Mouse (Mus musculus): ENCODE data around the gene Robo1.

Gene Robo1

GRCm38 (mm10) chr16:72307537-72308330 lies at the start of gene Robo1:
TSS of gene Robo1 (plus strand) at chr16:72308306.
- no peak for DNase-seq (ENCODE audit: low spot score)

DNA sequence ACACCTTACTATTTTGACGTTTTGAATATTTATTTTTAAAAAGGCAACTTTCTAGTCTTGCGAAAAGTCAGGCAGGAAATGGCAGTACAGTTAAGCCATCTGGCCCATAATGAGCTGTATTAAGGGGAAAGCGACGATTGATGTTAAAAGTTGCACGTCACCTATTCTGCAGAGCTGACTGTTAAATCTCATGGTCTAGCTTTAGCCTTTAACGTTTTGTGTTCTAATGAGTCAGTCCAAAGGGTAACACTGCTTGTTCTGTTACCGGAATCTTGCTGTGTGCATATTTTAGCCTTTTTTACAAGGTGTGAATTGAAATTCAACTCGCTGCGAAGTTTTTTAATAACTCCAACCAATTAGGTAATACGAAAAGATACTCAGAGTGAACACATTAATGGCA lies 40.3 kb upstream of the Robo1 start:
- DNase-seq (ENCODE audit: low spot score) = no peak

GRCm38 (mm10) chr16:72276390-72277074 lies 31.6 kb upstream of the Robo1 start:
- no peak for DNase-seq (ENCODE audit: low spot score)

DNA sequence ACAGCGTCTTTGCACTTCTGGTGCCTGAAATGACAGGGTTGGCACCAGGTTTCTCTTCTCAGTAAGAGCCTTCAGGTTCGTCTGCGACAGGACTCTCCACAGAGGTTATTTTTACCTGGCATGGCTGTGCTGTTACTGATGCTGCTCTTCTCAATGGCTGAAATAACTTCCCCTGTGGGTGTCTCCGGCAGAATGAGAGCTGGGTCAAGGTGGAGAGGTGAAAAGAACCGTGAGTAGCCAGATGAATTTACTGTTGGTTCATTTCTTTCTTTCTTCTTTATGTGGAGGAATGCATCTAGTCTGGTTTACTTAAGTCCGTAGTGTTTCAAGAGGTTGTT lies 194 bp downstream of the Robo1 start:
- no peak for DNase-seq (ENCODE audit: low spot score)

DNA sequence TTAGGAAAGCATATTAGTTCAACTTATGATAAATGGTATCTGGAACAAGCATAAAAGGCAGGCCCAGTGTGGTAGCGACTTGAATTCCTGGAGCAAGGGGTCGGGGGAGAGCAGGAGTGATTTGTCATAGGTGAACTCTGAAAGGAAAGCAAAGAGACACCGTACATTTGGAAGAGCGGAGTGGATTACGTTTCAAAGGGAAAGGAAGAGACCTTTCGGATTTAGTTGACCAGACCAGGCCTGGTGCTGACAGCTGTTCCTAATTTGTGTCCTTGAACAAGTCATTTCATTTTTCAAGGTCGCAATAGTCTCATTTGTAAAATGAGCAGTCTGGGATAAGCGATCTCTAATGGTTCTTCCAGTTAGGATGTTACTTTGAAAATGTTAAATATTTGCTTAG lies 19.2 kb downstream of the Robo1 start:
- DNase-seq (ENCODE audit: low spot score) = no peak

GRCm38 (mm10) chr16:72328579-72328978 lies 20.5 kb downstream of the Robo1 start:
- no peak for DNase-seq (ENCODE audit: low spot score)

DNA sequence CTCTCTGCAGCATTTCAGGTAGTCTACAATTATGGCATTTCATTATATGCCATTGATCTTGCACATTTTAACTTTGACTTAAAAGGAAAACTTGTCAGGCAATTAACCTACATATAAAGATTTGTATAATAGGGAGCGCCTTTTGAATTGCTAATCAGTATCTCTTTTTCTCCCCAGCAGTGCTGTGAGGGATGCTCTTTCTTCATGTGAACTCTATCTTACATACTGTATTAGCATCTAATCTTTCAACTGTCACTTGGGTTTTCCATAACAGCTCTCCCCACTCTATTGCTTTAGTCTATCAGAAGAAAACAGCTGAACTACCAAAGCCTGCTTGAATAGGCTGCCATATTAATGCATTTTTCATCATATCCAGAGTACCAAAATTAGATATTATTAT lies 29.7 kb downstream of the Robo1 start:
- DNase-seq (ENCODE audit: low spot score) = no peak

GRCm38 (mm10) chr16:72350422-72350821 lies 42.3 kb downstream of the Robo1 start:
- no peak for DNase-seq (ENCODE audit: low spot score)

DNA sequence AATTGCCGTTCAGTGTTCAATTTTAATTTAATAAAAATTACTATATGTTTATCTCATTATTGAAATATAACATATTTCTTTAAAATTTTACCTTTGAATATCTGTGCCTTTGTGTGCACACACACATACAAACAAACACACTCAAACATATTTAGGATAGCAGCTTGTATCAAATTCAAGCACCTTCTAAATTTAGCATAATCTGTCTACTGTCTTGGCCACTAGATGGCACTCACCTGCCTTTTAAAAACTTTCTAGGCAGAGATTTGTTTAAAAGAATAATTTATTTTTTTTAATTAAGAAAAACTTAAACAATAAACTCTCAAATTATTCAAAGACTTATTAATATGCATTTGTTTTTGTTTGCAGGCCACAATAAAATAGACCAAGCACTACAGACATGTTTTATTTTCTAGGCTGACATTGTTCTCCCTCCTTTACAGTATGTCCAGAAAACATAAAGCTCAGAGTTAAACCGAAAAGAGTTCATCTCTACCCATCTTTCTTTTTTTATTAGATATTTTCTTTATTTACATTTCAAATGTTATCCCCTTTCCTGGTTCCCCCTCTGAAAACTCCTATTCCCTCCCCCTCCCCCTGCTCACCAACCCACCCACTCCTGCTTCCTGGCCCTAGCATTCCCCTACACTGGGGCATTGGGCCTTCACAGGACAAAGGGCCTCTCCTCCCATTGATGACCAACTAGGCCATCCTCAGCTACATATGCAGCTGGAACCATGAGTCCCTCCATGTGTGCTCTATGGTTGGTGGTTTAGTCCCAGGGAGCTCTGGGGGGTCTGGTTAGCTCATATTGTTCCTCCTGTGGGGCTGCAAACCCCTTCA lies 48.6 kb downstream of the Robo1 start:
- DNase-seq (ENCODE audit: low spot score) = no peak

DNA sequence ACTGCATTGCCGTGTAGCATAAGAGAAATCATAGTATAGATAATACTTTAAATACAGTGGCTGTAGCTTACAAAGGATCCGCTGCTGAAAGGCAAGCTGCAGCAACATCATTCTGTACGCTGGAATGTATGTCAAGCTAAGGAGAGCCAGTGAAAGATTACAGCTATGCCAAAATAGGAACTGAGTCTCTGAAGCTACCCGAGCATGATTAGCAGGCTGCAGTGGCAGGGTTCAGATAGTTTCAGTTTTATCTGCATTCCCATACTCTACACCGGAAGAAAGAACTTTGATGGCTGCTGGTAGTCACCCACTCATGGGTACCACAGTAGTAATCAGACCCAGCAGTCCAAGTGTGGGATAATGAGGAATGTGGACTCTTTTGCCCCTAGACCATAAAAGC lies 68.8 kb downstream of the Robo1 start:
- DNase-seq (ENCODE audit: low spot score) = no peak

GRCm38 (mm10) chr16:72381819-72382218 lies 73.7 kb downstream of the Robo1 start:
- no peak for DNase-seq (ENCODE audit: low spot score)

DNA sequence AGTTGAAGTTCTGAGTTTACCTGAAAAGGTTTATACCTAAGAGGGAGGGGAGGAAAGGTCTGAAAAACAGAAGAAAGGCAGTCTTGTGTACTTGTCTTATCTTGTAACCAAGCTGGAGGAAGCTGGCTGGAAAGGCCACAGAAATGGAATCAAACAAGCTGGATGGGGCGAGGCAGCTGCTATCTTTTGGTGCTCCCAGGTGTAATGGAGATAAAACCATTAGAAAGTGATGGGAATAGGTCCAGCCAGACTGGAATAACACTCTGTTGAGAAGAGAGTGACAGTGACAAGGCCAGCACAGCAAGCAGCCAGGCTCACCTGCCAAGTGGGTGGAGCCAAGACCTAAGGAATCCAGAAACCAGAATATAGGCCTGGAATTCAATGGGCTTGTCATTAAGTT lies 75.5 kb downstream of the Robo1 start:
- DNase-seq (ENCODE audit: low spot score) = no peak

GRCm38 (mm10) chr16:72393512-72393911 lies 85.4 kb downstream of the Robo1 start:
- DNase-seq (ENCODE audit: low spot score) = no peak

- DNase-seq (ENCODE audit: low spot score) = no peak
Observed at GRCm38 (mm10) chr16:72398811-72399210, 90.7 kb downstream of the Robo1 start.

- DNase-seq (ENCODE audit: low spot score) = no peak
Observed at GRCm38 (mm10) chr16:72402381-72402780, 94.3 kb downstream of the Robo1 start.

DNA sequence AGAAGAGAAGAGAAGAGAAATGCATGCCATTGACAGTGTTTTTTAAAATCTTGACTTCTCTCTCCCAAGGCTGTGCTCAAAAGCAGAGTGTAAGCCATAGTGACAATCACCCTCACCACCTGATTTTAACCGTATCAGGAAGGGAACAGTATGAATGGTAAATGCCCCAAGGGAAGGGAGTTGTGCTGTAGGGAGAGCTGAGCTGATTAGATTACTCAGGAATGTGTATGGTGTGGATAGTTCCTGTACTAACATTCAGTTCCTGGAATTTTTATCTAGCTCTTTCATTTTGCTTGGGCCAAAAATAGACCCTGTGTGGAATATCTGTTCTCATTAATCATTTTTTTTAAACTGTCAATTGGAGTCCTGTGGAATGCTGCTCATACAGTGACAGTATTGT lies 101.7 kb downstream of the Robo1 start:
- no peak for DNase-seq (ENCODE audit: low spot score)

DNA sequence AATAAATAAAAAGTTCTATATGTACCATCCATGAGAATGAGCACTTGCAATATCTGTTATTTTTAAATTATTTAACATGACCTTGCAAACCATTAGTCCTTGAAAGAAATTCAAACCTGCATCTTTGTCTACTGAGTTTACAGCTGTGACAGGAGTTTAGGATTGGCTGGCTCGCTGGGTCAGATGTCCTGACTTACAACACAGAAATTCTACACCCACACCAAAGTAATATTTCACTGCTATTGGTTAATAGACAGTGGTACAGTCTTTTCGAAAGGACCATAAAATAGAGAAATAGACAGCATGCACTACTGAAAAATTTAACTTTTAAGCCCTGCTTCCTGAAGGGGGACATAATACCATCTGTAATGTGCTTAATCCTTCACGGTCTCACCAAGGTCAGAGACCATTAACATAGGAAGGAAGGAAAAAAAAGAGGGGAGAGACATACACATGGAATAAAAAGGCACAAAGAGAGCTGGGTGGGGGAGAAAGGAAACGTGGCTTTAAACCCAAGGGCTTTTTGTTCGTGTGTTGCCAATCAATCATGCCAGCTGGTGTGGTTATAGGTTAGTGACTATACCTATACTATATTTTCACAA lies 103.7 kb downstream of the Robo1 start:
- DNase-seq (ENCODE audit: low spot score) = no peak

GRCm38 (mm10) chr16:72412879-72413278 lies 104.8 kb downstream of the Robo1 start:
- DNase-seq (ENCODE audit: low spot score) = no peak

GRCm38 (mm10) chr16:72419328-72420066 lies 111.4 kb downstream of the Robo1 start:
- no peak for DNase-seq (ENCODE audit: low spot score)

DNA sequence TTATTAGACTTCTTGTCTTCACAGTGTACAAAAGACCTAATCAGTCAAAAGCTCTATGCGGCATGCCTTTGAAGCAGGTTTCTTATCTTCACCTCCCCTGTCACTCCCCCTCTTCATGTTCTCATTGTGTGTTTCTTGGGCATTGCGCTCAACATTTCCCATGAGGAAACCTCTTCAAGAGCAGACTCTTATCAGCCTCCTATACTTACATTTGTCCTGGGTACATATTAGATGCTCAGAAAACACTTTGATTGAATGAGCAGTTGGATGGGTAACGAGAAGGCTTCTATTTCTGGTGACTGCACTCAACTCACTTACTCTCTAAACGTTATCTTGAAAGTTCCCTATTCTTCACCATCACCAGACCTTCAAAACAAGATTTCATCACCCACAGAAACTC lies 114.3 kb downstream of the Robo1 start:
- DNase-seq (ENCODE audit: low spot score) = no peak

GRCm38 (mm10) chr16:72434396-72434795 lies 126.3 kb downstream of the Robo1 start:
- no peak for DNase-seq (ENCODE audit: low spot score)

All from urinary bladder, postnatal 25 days (tissue).